Mouse (Mus musculus) erythroblast, embryonic 14.5 days (primary cell): ENCODE results near the gene Glt28d2.

Experiments
- GATA1 ChIP-seq: IDR thresholded peaks from 2 replicates; pipeline ENCODE4 v1.6.1; 2012; ENCODE audit warnings: low read length, inconsistent platforms, mixed read lengths
- TAL1 ChIP-seq: IDR thresholded peaks from 3 replicates; pipeline ENCODE4 v1.6.1; 2012; ENCODE audit warnings: low read length, inconsistent platforms, mixed read lengths

GRCm38 (mm10) chr3:85886636-85887238 lies 579 bp downstream of the Glt28d2 start:
- no peak for TF ChIP-seq TAL1
- TF ChIP-seq GATA1: no peak
